Mouse (Mus musculus): Measurements from ENCODE around the gene Tmem258.
"Not testable (repeated sequence)": the region's sequence is repeated elsewhere in the genome, so short reads cannot be mapped to it uniquely, and the experiment has no call there.

The Tmem258 gene

DNA sequence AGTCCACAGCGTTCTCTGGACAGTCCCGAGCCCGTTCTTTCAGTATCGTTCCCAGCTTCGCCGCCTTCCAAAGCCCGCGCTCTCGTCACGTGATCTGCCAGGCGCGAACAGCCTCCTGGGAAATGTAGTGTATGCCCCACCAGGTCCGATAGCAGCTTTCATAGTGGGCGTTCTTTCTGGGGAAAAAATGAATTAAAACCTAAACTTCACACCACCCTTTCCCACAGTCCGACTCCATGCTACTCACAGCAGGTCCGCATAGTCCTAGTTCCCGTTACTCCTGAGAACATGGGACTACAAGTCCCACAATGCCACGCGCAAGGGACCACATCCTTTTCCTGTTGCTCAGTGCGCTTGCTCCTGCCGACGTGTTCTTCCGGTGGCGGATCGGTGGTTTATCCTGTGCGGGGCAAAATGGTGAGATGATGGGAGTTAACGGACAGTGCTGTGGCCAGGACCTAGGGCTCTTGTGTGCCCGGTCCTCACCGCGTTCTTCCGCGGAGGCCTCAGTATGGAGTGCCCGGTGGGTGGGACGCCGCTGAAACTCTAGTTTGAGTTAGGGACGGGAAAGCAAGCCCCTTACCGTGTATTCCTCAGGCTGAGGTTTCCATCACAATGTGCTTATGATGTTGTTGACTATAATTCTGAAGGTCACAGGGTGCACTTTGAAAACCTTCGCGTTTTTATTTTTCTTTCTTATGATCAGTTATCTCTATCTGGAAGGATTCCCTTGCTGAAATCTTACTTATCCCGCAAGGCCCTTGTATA, at the start of gene Tmem258, which contains the start of gene Fen1:
Tmem258 (plus strand) TSS at position 167 of the 768 bp plus-strand sequence.
Fen1 (minus strand) TSS at position 322 of the 768 bp plus-strand sequence.
- in situ Hi-C loops (cut with MboI) = loop anchor here (10.0 kb wide), 1 partner anchor 289 kb away; no protein-coding TSS in a partner anchor

DNA sequence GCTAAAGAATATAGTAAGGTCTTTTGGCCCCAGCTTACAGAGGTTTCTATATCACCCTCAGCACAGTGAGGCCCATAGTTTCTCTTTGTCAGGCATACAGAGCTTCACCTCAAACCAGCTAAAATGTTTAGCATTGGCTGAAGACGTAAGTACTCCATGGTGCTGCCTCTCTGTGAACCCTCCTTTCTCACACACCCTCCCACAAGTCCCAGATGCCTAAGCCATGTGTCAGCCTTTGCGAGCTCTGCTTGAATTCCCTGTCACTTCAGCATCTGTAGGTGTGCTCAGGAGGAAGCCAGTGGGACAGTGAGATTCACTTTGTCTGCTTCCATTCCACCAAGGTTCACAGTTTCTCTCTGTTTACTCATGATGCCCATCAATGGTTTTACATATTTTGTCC, 46.1 kb upstream of the Tmem258 start:
- in situ Hi-C loops (cut with MboI) = no loop called here

DNA sequence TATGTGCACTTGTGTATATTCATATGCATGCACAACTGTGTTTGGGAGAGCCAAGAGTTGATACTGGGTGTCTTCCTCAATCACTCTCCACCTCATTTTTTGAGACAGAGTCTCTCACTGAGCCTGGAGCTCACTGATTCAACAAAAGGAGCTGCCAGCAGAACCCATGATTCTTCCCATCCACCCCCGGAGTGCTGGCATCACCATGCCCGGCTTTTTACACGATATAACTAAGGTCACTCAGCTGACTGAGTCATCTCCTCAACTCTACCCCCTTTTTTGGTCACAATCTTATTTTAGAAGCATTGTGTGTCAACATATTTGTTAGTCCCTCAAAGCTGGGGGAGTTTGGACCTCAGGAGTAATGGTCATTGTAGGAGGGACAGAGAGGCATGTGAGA, 39.9 kb upstream of the Tmem258 start:
- in situ Hi-C loops (cut with MboI) = no loop called here

DNA sequence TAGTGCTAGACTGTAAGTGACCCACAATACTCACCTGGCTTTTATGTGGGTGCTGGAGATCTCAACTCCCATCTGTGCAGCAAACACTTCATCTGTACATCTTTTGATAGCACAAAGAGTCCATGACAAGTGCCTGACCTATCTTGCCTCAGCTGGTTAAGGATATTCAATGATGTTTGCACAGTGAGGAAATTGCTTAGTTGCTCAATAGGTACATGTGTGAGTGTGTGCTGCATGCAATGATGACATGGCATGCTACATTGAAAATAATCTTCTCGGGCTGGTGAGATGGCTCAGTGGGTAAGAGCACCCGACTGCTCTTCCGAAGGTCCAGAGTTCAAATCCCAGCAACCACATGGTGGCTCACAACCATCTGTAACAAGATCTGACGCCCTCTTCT, 37.9 kb upstream of the Tmem258 start:
- in situ Hi-C loops (cut with MboI) = not testable (repeated sequence)

DNA sequence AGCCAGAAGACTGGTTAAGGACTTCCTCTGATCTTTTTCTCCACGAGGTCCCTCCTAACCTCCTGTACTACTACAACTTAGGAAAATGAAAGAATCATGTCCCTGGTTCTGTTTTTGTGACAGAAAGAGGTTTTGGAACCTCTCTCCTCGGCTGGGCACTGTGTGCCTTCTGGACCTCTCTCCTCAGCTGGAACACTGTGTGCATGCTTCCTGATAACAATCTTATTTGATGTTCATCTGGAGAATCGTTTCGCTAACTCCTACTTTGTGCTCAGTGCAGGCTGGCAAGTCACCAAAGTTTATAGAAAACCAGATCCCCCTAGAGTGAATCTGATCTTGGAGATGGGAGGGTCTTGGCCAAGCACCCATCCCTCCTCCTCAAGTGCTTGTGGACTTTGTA, 36.7 kb upstream of the Tmem258 start:
- in situ Hi-C loops (cut with MboI) = no loop called here

DNA sequence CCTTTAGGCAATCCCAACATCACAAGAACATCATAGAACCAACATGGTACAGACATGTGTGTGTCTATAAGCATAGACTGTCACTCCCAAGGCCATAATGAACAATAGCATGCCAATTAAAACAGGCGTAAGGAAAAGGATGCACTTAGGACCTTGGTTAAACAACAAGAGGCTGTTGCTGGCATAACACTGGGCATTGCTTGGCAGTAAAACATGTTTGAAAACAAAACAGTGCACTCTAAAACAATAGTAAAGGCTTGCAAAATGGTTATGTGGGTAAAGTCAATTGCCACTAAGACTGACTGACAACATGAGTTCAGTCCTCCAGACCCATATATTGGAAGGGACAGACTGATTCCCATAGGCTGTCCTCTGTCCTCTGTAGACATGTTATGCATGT, 35.9 kb upstream of the Tmem258 start:
- in situ Hi-C loops (cut with MboI) = no loop called here

DNA sequence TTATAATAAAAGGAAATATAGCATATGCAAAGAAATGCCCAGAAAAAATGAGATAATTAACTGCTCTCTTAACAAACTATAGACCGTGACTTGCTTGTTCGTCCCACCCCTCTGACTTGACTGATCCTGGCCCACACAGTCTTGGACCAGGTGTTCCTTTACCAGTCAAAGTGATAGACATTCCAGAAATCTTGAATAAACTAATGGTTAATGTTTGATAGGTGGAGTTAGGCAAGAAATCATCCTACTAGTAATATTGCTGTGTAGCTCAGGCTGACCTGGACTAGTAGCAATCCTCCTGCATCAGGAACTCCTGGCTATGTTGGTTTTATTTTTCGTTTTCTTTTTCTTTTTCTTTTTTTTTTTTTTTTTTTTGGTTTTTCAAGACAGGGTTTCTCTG, 35.4 kb upstream of the Tmem258 start:
- in situ Hi-C loops (cut with MboI) = no loop called here

DNA sequence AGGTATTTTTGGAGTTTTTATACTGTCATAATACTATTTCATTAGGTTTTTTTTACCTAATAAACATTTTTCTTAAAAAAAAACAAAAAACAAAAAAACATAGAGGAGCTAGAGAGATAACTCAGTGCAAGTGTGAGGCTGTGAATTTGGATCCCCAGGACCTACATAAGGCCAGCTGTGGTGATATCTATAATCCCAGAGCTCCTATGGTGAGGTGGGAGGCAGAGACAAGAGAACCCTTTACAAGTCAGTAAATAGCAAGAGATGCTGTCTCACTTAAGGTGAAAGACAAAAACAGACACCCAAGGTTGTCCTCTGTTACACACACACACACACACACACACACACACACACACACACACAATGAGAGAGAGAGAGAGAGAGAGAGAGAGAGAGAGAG, 34.6 kb upstream of the Tmem258 start:
- in situ Hi-C loops (cut with MboI) = no loop called here

DNA sequence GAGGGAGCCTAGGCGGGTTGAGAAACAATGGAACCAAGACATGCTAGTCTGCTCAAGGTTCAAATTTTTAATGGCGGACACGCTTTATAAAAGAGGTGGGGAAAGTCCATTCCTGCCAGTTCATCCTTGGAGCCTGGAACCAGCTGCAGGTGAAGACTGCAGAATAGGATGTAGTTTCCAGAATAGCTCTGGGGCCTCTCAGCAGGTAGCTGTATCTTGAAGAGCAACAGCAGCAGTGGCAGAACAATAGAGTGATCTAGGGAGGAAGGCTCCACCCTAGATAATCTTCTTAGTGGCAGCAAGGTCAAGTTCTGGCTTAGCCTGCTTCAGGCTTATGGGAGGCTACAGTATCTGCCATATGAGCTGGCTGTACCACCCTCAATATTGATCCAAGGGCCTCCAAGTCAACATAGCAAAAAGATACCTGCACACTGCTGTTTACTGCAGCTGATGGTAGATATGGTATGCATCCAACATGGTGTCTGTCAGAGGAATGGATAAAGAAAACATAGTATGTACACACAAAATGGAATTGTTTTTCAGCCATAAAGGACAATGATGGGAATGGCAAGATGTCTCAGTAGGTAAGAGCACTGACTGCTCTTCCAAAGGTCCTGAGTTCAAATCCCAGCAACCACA, 34.0 kb upstream of the Tmem258 start:
- in situ Hi-C loops (cut with MboI) = not testable (repeated sequence)

DNA sequence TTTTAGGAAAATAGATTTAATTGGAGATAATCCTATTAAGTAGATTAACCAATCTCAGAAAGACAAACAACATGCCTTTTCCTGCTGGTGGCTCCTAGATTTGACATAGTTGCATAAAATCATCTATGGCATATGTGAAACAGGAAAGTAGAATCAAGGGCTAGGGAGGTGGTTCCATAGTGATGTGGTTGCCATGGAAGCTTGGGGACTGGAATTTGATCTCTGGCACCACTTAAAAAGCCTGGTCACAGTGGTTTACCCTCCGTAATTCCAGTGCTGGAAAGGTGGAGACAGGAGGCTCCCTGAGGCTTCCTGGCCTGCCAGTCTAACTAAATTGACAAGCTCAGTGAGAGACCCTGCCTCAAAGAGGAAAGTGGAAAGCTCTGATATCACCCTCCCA, 33.3 kb upstream of the Tmem258 start:
- in situ Hi-C loops (cut with MboI) = no loop called here

DNA sequence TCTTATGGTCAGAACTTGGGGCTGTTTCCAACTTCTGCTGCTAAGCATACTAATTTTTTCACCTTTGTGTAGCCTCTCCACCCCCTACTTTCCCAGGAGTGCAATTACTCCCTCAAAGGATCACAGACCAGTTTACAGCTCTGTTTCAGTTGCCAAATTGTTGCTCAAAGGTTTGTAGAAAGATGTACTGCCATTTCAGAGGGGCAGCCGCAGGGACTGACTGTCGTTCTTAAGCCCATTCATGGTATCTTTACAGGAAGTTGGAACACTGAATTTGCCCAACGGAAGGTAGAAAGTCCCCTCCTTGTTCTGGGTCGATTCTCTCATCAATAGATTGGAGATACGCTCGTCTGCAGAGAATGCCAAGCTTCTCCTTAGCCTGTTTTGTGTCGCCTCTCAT, 32.5 kb upstream of the Tmem258 start:
- in situ Hi-C loops (cut with MboI) = no loop called here

DNA sequence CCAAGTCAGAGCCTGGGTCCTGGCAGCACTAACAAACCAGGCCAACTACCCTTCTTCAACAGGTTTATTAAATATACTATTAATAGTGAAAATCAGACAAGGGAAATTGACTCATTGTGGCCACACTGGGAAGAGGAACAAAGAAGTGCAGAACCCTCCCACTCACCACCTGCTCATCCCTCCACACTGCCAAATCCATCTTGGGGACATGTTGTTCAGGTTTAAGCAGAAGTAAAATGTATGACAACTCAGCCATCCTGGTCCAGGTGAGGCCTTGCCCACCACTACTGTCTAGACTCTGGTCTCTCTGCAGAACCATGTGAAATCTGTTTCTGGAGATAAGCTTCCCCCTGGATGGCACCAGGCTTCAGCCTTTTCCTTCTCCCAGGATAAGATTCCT, 32.0 kb upstream of the Tmem258 start:
- in situ Hi-C loops (cut with MboI) = no loop called here

DNA sequence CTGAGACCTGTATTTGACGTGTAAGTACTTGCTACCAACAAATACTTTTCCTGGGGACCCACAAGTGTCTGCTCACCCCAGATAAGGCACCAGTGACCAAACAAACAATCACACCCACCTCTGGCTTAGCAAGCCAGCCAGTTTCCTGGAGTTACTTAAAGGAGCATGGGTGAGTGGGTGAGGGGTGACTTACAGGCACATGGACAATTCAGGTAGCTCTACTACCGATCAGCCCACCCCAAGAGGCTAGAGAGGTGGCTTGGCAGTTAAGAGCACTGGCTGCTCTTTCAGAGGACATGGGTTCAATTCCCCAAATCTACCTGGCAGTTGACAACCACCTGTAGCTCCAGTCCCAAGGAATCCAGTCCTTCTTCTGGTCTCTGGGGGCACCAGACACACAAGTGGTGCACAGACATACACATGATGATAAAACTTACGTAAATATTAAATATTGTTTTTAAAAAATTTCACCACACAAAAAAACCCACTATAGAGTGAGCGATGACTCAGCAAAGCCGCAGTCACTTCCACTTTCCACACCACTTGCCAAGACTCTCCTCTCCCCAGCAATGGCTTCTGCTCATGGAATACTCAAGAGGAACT, 30.6 kb upstream of the Tmem258 start:
- in situ Hi-C loops (cut with MboI) = no loop called here

DNA sequence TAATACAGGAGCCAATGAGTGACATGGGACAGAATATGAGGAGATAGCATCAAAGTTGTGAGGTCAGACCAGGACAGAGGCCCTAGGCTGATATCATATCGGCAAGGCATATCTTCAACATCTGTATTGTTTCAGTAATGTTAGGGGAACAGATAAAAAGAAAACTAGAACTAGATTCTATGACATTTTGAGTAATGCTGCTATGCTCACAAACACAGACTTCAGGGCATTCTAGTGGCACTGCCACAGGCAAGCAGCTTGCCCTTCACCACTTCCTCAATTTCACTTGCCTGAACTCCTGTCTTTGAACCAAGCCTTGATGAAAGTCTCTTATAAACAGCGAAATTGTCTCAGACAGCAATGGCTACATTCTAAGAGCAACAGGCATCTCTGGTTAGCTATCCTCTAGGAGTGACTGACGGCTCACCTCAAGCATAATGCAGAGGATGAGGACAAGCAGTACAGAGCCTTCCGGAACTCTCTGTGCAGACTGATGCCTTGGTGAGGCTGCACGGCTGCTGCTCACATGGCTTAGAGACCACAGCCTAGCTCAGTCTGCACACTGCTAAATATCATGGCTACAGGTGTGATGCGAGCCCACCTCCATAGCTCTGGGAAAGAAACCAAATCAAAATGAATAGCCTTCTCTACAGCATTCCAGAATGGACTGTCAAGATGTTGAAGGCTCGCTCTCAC, 29.8 kb upstream of the Tmem258 start:
- in situ Hi-C loops (cut with MboI) = no loop called here

DNA sequence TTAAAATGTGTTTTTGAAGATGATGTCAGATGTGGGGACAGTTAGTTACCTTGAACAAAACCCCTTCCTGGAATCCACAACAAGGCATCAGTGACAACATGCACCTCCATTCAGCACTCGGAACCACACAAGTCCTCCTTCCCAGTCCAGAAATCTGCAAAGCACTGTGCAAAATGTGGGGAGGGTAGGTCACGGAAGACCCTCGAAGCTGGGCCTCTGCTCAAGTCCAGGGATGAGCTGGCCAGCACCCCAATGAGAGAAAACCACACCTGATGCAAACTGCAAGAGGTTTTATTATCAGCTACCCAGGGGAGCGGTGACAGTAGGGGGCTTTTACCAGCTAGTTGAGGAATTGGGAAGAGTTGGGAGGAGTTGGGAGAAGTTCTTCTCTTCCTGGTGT, 28.9 kb upstream of the Tmem258 start:
- in situ Hi-C loops (cut with MboI) = loop anchor here (25.0 kb wide), 1 partner anchor 163 kb away; the partner anchor contains the start of genes Best1 and Rab3il1

DNA sequence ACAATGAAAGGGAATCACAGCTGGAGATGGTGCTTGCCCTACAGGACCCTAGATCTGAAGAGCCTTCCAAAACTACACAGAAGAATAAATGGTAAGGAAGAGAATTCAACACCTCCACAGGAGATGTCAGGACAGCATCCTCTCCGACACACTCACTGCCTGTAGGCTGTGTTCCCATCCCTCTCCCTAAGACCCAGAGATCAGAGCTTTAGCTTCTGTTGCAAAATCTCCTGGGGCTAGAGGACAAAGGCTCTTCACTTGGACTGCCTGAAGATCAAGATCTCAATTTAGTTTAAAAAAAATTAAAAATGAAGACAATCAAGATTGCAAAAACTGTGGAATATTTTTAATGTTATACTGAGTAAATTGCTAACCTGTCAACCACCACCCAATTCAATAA, 27.3 kb upstream of the Tmem258 start:
- in situ Hi-C loops (cut with MboI) = loop anchor here (25.0 kb wide), 1 partner anchor 164 kb away; the partner anchor contains the start of genes Best1 and Rab3il1

DNA sequence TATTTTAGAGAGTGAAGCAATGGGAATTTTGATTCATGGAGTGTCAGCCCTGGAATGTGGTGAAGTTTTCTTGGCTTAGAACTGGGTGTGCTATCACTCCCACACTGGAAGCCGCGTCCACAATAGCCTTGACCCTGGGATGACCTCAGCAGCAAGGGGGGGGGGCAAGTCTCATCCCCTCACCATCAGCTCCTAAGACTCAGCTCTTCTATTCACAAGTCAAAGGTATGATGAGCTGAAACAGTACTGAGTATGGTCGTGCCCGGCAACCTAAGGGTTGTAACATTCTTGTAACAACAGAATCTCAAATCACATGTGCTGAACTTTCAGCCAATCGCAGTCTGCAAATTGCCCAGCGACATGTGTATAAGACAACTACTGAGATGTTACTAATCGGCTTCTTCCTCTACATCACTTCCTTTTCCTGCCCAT, 26.9 kb upstream of the Tmem258 start:
- in situ Hi-C loops (cut with MboI) = loop anchor here (25.0 kb wide), 1 partner anchor 165 kb away; the partner anchor contains the start of genes Best1 and Rab3il1

DNA sequence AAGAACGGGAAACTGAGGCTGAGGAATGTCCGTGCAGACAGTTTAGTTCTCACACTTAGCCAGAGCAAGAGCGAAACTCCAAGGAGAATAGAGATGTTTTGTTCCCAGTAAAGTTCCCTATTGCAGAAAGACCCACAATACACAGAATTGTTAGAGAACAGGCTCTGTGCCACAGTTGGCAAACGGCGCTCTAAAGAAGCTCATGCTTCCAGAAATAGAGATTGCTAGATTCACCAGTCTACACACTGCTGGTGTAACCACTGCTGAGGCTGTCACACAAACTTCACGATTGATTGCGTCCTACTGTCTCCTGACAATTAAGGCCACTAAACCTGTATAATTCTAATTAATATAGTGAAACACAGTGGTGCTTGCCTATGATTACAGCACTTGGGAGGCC, 22.6 kb upstream of the Tmem258 start:
- in situ Hi-C loops (cut with MboI) = loop anchor here (25.0 kb wide), 1 partner anchor 169 kb away; the partner anchor contains the start of genes Best1 and Rab3il1

DNA sequence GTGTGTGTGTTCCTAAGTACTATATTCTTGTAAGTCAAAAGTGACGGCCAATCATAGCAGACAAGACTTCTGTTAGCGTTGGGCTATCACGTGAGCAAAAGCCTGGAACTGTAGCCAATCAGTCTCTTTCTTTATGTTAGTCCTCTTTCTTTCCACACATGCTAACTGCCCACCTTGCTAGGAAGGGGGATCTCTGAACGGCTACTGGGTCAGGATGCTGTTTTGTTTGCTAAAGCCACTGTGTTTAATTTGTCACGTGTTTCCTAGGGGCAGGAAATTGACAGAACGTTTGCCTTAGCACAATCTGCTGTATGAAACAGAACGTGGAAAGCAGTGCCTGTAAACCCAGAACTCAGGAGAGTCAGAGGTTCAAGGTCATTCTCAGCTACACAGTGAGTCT, 21.7 kb upstream of the Tmem258 start:
- in situ Hi-C loops (cut with MboI) = loop anchor here (25.0 kb wide), 1 partner anchor 170 kb away; the partner anchor contains the start of genes Best1 and Rab3il1

DNA sequence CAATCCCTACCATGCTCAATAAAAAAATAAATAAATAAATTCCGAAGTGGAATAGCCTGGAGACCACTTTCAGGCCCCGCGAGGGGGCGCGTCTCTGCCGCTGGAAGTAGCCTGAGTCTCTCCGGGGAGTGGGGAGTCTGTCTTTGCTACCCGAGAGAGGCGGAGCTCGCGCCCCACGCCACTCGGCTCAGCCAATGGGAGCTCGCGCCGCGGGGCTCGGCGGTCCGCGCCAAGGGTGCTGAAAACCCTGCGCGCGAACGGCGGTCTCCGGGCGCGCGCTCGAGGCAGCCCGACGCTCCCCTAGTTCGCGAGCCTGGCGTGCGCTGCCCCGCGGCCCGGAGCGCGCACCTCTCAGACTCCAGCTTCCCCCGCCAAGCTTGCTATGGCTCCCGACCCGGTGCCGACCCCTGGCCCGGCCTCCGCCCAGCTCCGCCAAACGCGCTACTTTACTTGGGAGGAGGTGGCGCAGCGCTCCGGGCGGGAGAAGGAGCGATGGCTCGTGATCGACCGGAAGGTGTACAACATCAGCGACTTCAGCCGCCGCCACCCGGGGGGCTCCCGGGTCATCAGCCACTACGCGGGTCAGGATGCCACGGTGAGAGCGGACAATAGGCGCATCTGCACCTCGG, 21.0 kb upstream of the Tmem258 start, which contains the start of gene Fads1:
Fads1 (plus strand) TSS at position 219 of the 629 bp plus-strand sequence.
- in situ Hi-C loops (cut with MboI) = loop anchor here (25.0 kb wide), 1 partner anchor 170 kb away; the partner anchor contains the start of genes Best1 and Rab3il1
